Mouse (Mus musculus) lung, adult 18-20 months (tissue): Measurements from ENCODE around the gene Susd2.
A peak's percentile ranks its signal among the peaks of the same experiment; 100 is the strongest.

Experiments
- DNase-seq, 2 experiments: peaks; one replicate each; pipeline ENCODE4 v3.0.0; 2022; ENCODE audit warnings: mixed read lengths in 2 of 2

Gene Susd2

GRCm38 (mm10) chr10:75654053-75654452 lies 10.2 kb upstream of the Susd2 start:
- DNase-seq, result no peak

GRCm38 (mm10) chr10:75651381-75652068 lies 7.7 kb upstream of the Susd2 start:
- DNase-seq, result no peak

- no peak for DNase-seq
These were observed 6.6 kb upstream of the Susd2 start for GRCm38 (mm10) chr10:75650306-75650902.

GRCm38 (mm10) chr10:75649406-75649995 lies 5.7 kb upstream of the Susd2 start:
- no peak for DNase-seq

GRCm38 (mm10) chr10:75649001-75649400 lies 5.2 kb upstream of the Susd2 start:
- DNase-seq, result no peak

- DNase-seq, result no peak
These were observed 4.3 kb upstream of the Susd2 start for GRCm38 (mm10) chr10:75648091-75648490.

GRCm38 (mm10) chr10:75647362-75647761 lies 3.6 kb upstream of the Susd2 start:
- DNase-seq, result peak; percentile 42 to 61

- no peak for DNase-seq
These were observed 2.6 kb upstream of the Susd2 start for GRCm38 (mm10) chr10:75646406-75646805.

- DNase-seq, result no peak
These were observed 1.8 kb upstream of the Susd2 start for GRCm38 (mm10) chr10:75645616-75646015.

GRCm38 (mm10) chr10:75642891-75643290 lies 917 bp downstream of the Susd2 start:
- DNase-seq, result no peak

- no peak for DNase-seq
These were observed 1.4 kb downstream of the Susd2 start for GRCm38 (mm10) chr10:75642436-75642835.

GRCm38 (mm10) chr10:75641721-75642222 lies 2.0 kb downstream of the Susd2 start:
- no peak for DNase-seq

GRCm38 (mm10) chr10:75637711-75638110 lies 6.1 kb downstream of the Susd2 start:
- DNase-seq, result no peak

GRCm38 (mm10) chr10:75636084-75636786 lies 7.6 kb downstream of the Susd2 start:
- no peak for DNase-seq

- DNase-seq, result peak; percentile 81 to 86
These were observed 8.1 kb downstream of the Susd2 start for GRCm38 (mm10) chr10:75635693-75636055.

- no peak for DNase-seq
These were observed 8.7 kb downstream of the Susd2 start for GRCm38 (mm10) chr10:75635019-75635692.

- no peak for DNase-seq
These were observed 9.2 kb downstream of the Susd2 start for GRCm38 (mm10) chr10:75634610-75635009.

GRCm38 (mm10) chr10:75633576-75634139 lies 10.2 kb downstream of the Susd2 start:
- no peak for DNase-seq

GRCm38 (mm10) chr10:75633048-75633447 lies 10.8 kb downstream of the Susd2 start:
- no peak for DNase-seq

- peak; percentile 15 to 36 for DNase-seq
These were observed 11.2 kb downstream of the Susd2 start for GRCm38 (mm10) chr10:75632633-75633032.

- DNase-seq, result peak in 1 of 2 experiments; percentile 5
These were observed 16.3 kb downstream of the Susd2 start for GRCm38 (mm10) chr10:75627490-75627889.

- DNase-seq, result peak; percentile 32 to 58
These were observed 16.8 kb downstream of the Susd2 start for GRCm38 (mm10) chr10:75626991-75627390.
